Mouse (Mus musculus) gastrocnemius, adult 2 months (tissue): ENCODE measurements around the gene Lrrc45. TPM values are rescaled to one million over a fixed set of nuclear protein-coding genes. Genes with fewer than 3 reads are reported as not detected.
"Not testable (repeated sequence)": the region's sequence is repeated elsewhere in the genome, so short reads cannot be mapped to it uniquely, and the experiment has no call there.

ENCODE experiments used
- DNase-seq: peaks from one replicate; pipeline ENCODE4 v3.0.0; 2022
- H3K27ac ChIP-seq: fragments of 200-600 bp; 2 replicates; pipeline ENCODE4 v1.8.1; 2022; ENCODE audit warnings: mild to moderate bottlenecking
- H3K4me3 ChIP-seq: fragments of 200-600 bp; 2 replicates; pipeline ENCODE4 v1.8.1; 2022; ENCODE audit warnings: mild to moderate bottlenecking, moderate library complexity
- CTCF ChIP-seq: fragments of 200-600 bp; IDR thresholded peaks from 2 replicates; pipeline ENCODE4 v1.8.1; 2022; ENCODE audit warnings: antibody characterized with exemption, mild to moderate bottlenecking, moderate library complexity
- intact Hi-C: fragments of 180-260 bp; cut with DNase I; formaldehyde crosslinking; loops from one replicate; pipeline ENCODE4 v1.15.1; 2025
- total RNA-seq, 2 experiments: library from RNA; stranded (reverse); gene quantifications; 2 replicates each; pipeline ENCODE4 v1.2.3; 2021

Lrrc45 gene
- total RNA-seq, 2 experiments from 2014 or later = 3.6 to 4.4 TPM

GRCm38 (mm10) chr11:120722067-120722630, 8.4 kb downstream of the Lrrc45 start:
- TF ChIP-seq CTCF = no peak
- no peak for DNase-seq
- no peak overlapping the region; the same call in 1 of the 2 replicates for H3K27ac ChIP-seq
- intact Hi-C loops = no loop called here
- peak overlapping the region; percentile 79 for H3K4me3 ChIP-seq

GRCm38 (mm10) chr11:120722761-120723382, 9.1 kb downstream of the Lrrc45 start:
- no peak overlapping the region for H3K4me3 ChIP-seq
- no peak for DNase-seq
- no peak for TF ChIP-seq CTCF
- intact Hi-C loops = no loop called here
- H3K27ac ChIP-seq = no peak overlapping the region

GRCm38 (mm10) chr11:120723509-120723908, 9.8 kb downstream of the Lrrc45 start:
- TF ChIP-seq CTCF = no peak
- intact Hi-C loops = no loop called here

GRCm38 (mm10) chr11:120726243-120727168, 12.8 kb downstream of the Lrrc45 start:
- TF ChIP-seq CTCF = no peak
- DNase-seq = no peak
- intact Hi-C loops = no loop called here
- Histone ChIP-seq H3K4me3 (peak overlapping the region; percentile 90), H3K27ac (peak overlapping the region; percentile 87)

More at GRCm38 (mm10) chr11:120723509-120723908, 9.8 kb downstream of the Lrrc45 start:
- Histone ChIP-seq H3K4me3 (no peak overlapping the region), H3K27ac (no peak overlapping the region)
- DNase-seq = no peak

GRCm38 (mm10) chr11:120727169-120727527, 13.4 kb downstream of the Lrrc45 start, which contains the start of gene Dcxr:
Dcxr (minus strand) TSS chr11:120727281.
- peak; percentile 68 for TF ChIP-seq CTCF
- Histone ChIP-seq H3K4me3 (peak within 1 kb of the TSS; percentile 90), H3K27ac (peak within 1 kb of the TSS; percentile 87)
- peak; percentile 94 for DNase-seq
- intact Hi-C loops = no loop called here

GRCm38 (mm10) chr11:120727564-120727963, 13.8 kb downstream of the Lrrc45 start:
- intact Hi-C loops = no loop called here
- peak overlapping the region; percentile 90 for H3K4me3 ChIP-seq

GRCm38 (mm10) chr11:120728530-120729240, 15.0 kb downstream of the Lrrc45 start:
- Histone ChIP-seq H3K27ac (no peak overlapping the region), H3K4me3 (no peak overlapping the region)
- no peak for TF ChIP-seq CTCF
- no peak for DNase-seq
- intact Hi-C loops = no loop called here

More at GRCm38 (mm10) chr11:120727564-120727963, 13.8 kb downstream of the Lrrc45 start:
- peak overlapping the region; percentile 87 for H3K27ac ChIP-seq
- DNase-seq = no peak
- no peak for TF ChIP-seq CTCF

- H3K4me3 ChIP-seq = peak overlapping the region; percentile 32
- DNase-seq, intact Hi-C loops, H3K27ac ChIP-seq: not testable (repeated sequence)
Measured at GRCm38 (mm10) chr11:120729432-120730050, 15.8 kb downstream of the Lrrc45 start.

GRCm38 (mm10) chr11:120730331-120730870, 16.7 kb downstream of the Lrrc45 start:
- intact Hi-C loops = no loop called here
- no peak for TF ChIP-seq CTCF
- no peak for DNase-seq
- Histone ChIP-seq H3K4me3 (peak overlapping the region; percentile 51), H3K27ac (no peak overlapping the region)

GRCm38 (mm10) chr11:120731395-120731794, 17.7 kb downstream of the Lrrc45 start:
- TF ChIP-seq CTCF = no peak
- Histone ChIP-seq H3K4me3 (peak overlapping the region; percentile 51), H3K27ac (peak overlapping the region; percentile 66)
- no peak for DNase-seq
- intact Hi-C loops = no loop called here

GRCm38 (mm10) chr11:120731858-120732680, 18.3 kb downstream of the Lrrc45 start, which contains the start of gene Cbr2:
Cbr2 (minus strand) TSS chr11:120732114.
- peak within 1 kb of the TSS; percentile 66 for H3K27ac ChIP-seq
- TF ChIP-seq CTCF = no peak; the same call in 1 of the 2 replicates
- peak within 1 kb of the TSS; percentile 51 for H3K4me3 ChIP-seq
- peak; percentile 67 for DNase-seq
- intact Hi-C loops = no loop called here
